Mouse (Mus musculus): Measurements from ENCODE around the gene Tex29. TPM values are rescaled to one million over a fixed set of nuclear protein-coding genes. Genes with fewer than 3 reads are reported as not detected.
A peak's percentile ranks its signal among the peaks of the same experiment; 100 is the strongest.
"Not testable (repeated sequence)": the region's sequence is repeated elsewhere in the genome, so short reads cannot be mapped to it uniquely, and the experiment has no call there.

The Tex29 gene
- total RNA-seq, 2 experiments from 2014 or later = 0.87 to 0.93 TPM

- no peak for DNase-seq (ENCODE audit: extremely low spot score in 1 of 2, low spot score in 2 of 2)
- Histone ChIP-seq H3K4me3 (no peak overlapping the region), H3K27ac (no peak overlapping the region; the same call in 1 of the 2 replicates)
- no peak for TF ChIP-seq CTCF (IDR thresholded peaks at IDR 0.05)
- intact Hi-C loops (cut with DNase I) = loop anchor here (10.0 kb wide), 1 partner anchor 209 kb away; no protein-coding TSS in a partner anchor
These were observed 6.1 kb upstream of the Tex29 start for GRCm38 (mm10) chr8:11834200-11834599.

DNA sequence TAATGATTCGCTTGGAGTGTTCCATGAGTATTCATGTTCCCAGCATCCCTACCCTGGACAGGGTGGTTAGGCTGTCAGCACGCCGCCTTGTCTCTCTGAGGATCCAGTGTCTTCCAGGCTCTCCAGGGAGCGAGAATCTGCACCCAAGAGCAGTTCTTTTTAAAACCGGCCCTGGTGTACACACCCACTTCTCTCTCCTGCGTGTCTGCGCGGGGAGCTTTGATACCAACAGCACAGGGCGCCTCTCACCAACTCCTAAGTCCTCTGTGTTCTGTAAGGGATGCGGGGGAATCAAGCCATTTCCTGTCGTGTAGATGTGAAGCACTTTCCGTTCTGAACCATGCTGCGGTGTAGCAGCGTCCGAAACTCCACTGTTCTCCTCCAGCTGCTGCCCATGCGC lies 5.6 kb upstream of the Tex29 start:
- no peak for DNase-seq (ENCODE audit: extremely low spot score in 1 of 2, low spot score in 2 of 2)
- intact Hi-C loops (cut with DNase I) = loop anchor here (10.0 kb wide), 1 partner anchor 210 kb away; no protein-coding TSS in a partner anchor
- Histone ChIP-seq H3K4me3 (no peak overlapping the region), H3K27ac (no peak overlapping the region)
- no peak for TF ChIP-seq CTCF (IDR thresholded peaks at IDR 0.05)

- DNase-seq (ENCODE audit: extremely low spot score in 1 of 2, low spot score in 2 of 2) = no peak
- no peak overlapping the region for H3K27ac ChIP-seq
- no peak for TF ChIP-seq CTCF (IDR thresholded peaks at IDR 0.05)
- no peak overlapping the region for H3K4me3 ChIP-seq
- intact Hi-C loops (cut with DNase I) = no loop called here
These were observed 1.3 kb downstream of the Tex29 start for GRCm38 (mm10) chr8:11841571-11841970.

DNA sequence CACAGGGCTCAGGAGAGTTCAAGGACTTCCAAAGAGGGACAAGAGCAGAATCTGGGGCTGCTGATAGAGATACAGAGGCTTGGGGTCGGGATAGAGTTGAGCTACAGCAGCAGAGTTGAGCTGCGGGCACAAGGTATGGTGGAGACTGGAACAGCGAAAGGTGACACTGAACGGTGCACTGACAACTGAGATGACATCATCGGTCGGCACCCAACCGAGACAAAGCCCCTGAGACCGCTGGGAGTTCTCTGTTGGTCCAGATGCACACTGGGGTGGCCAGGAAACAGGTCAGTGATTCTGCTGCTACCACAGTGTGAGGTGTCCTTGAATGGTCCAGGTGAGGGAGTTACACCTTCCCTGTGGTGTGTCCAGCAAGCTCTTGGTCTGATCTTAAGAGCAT lies 2.5 kb downstream of the Tex29 start:
- DNase-seq (ENCODE audit: extremely low spot score in 1 of 2, low spot score in 2 of 2) = no peak
- intact Hi-C loops (cut with DNase I) = no loop called here
- no peak for TF ChIP-seq CTCF (IDR thresholded peaks at IDR 0.05)
- Histone ChIP-seq H3K4me3 (no peak overlapping the region), H3K27ac (no peak overlapping the region)

- H3K27ac ChIP-seq = no peak overlapping the region
- no peak overlapping the region for H3K4me3 ChIP-seq
- TF ChIP-seq CTCF (IDR thresholded peaks at IDR 0.05) = no peak
- intact Hi-C loops (cut with DNase I) = no loop called here
- no peak for DNase-seq (ENCODE audit: extremely low spot score in 1 of 2, low spot score in 2 of 2)
These were observed 3.5 kb downstream of the Tex29 start for GRCm38 (mm10) chr8:11843677-11844315.

GRCm38 (mm10) chr8:11844316-11844685 lies 4.0 kb downstream of the Tex29 start:
- no peak for TF ChIP-seq CTCF (IDR thresholded peaks at IDR 0.05)
- no peak for DNase-seq (ENCODE audit: extremely low spot score in 1 of 2, low spot score in 2 of 2)
- no peak overlapping the region for H3K4me3 ChIP-seq
- H3K27ac ChIP-seq = no peak overlapping the region
- intact Hi-C loops (cut with DNase I) = no loop called here

GRCm38 (mm10) chr8:11846807-11847206 lies 6.5 kb downstream of the Tex29 start:
- TF ChIP-seq CTCF (IDR thresholded peaks at IDR 0.05) = no peak
- Histone ChIP-seq H3K4me3 (no peak overlapping the region), H3K27ac (no peak overlapping the region)
- no peak for DNase-seq (ENCODE audit: extremely low spot score in 1 of 2, low spot score in 2 of 2)
- intact Hi-C loops (cut with DNase I) = loop anchor here (5.0 kb wide), 1 partner anchor 75 kb away; no protein-coding TSS in a partner anchor

DNA sequence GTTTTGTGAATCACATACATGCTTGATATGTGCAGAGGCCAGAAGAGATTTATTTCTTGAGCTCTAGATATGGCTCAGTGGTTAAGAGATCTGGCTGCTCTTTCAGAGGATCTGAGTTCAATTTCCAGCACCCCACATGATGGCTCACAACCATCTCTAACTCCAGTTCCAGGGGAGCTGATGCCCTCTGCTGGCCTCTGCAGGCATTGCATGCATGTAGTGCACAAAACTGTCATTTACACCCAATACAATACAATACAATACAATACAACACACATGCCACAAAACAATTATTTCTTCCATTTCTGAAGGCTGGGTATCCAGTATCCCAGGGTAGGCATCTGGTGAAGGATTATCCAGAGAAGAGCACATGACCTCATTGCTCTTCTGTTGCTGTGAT lies 27.6 kb downstream of the Tex29 start:
- no peak overlapping the region for H3K4me3 ChIP-seq
- no peak overlapping the region for H3K27ac ChIP-seq
- intact Hi-C loops (cut with DNase I) = no loop called here
- TF ChIP-seq CTCF (IDR thresholded peaks at IDR 0.05) = peak; percentile 5; the same call in 1 of the 2 replicates
- no peak for DNase-seq (ENCODE audit: extremely low spot score in 1 of 2, low spot score in 2 of 2)

GRCm38 (mm10) chr8:11874227-11874626 lies 34.0 kb downstream of the Tex29 start:
- DNase-seq (ENCODE audit: extremely low spot score in 1 of 2, low spot score in 2 of 2); intact Hi-C loops (cut with DNase I); H3K27ac ChIP-seq; H3K4me3 ChIP-seq: not testable (repeated sequence)

- Histone ChIP-seq H3K4me3 (no peak overlapping the region), H3K27ac (no peak overlapping the region)
- TF ChIP-seq CTCF (IDR thresholded peaks at IDR 0.05) = no peak
- intact Hi-C loops (cut with DNase I) = no loop called here
- no peak for DNase-seq (ENCODE audit: extremely low spot score in 1 of 2, low spot score in 2 of 2)
These were observed 44.4 kb downstream of the Tex29 start for GRCm38 (mm10) chr8:11884646-11885045.

GRCm38 (mm10) chr8:11885881-11886699 lies 45.8 kb downstream of the Tex29 start:
- TF ChIP-seq CTCF (IDR thresholded peaks at IDR 0.05) = no peak

DNA sequence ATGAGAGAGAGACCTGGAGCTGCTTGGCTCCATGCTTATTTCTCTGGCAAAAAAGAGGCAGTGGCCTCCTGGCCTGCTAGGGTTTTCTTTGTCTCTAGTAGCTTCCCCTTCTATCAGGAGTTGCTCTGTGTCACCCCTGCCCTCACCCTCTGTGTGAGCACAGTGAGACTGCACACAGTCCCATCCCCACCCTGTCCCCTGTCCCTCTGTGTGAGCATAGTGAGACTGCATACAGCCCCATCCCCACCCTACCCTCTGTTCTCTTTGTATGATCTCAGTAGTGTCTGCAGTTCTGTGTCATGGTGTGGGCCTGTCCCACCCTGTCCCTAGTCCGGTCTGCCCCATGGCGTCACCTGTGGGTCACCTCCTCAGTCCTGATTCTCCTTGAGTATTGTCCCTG lies 46.5 kb downstream of the Tex29 start:
- H3K4me3 ChIP-seq = no peak overlapping the region
- no peak for TF ChIP-seq CTCF (IDR thresholded peaks at IDR 0.05)
- no peak for DNase-seq (ENCODE audit: extremely low spot score in 1 of 2, low spot score in 2 of 2)
- intact Hi-C loops (cut with DNase I) = no loop called here
- H3K27ac ChIP-seq = no peak overlapping the region

More at GRCm38 (mm10) chr8:11885881-11886699, 45.8 kb downstream of the Tex29 start:
- intact Hi-C loops (cut with DNase I) = no loop called here
- no peak overlapping the region for H3K27ac ChIP-seq
- no peak for DNase-seq (ENCODE audit: extremely low spot score in 1 of 2, low spot score in 2 of 2)
- no peak overlapping the region for H3K4me3 ChIP-seq

Data from left cerebral cortex, adult 2 months (tissue).